In the genomic region with DNA sequence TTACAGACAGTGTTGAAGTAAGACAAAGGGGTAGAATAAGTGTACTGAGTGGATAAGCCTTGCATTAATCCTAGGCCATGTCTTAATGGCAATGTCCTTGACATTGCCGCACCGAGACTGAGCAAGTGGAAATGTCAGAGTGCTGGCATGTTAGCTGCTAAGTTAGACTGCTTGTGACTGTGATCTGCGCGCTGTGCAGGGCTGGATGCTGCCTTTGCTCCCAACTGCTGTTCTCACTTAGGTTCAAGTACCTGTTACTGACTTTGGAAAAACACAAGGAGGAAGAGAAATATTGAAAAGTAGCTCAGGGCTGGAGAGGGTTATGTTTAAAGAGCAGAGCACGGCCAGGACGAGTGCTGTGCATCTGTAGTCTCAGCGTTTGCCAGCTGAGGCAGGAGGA, we compare ENCODE assay signal across 26 mouse cellular contexts. TPM values are rescaled to one million over a fixed set of nuclear protein-coding genes. Genes with fewer than 3 reads are reported as not detected.
DNase-seq lines count a peak whose midpoint lies in the region; ATAC-seq and TF ChIP-seq lines count a peak whose summit lies in the region.
"Had no signal": no experiment of that assay in that cellular context is flagged by ENCODE, and none has a peak within 500 bp of the region (broad histone marks: within the 10 kb centered on the region; RNA-seq: fewer than 3 reads in every experiment).

No protein-coding gene starts in this region.

- H3K27ac ChIP-seq in forebrain, embryonic 13.5 days: peak overlapping the region; percentile 14; the same call in 1 of the 2 replicates
- H3K27ac ChIP-seq in forebrain, embryonic 16.5 days (ENCODE audit: low read length): no peak overlapping the region
- H3K27ac ChIP-seq in heart, embryonic 13.5 days (replicated peaks): peak overlapping the region; percentile 3
- peak overlapping the region; percentile 92 for H3K27ac ChIP-seq in layer of hippocampus, adult 2 months
- H3K27ac ChIP-seq: embryonic facial prominence, embryonic 12.5 days; forebrain, embryonic 12.5 days; hindbrain, embryonic 13.5 days; intestine, embryonic 15.5 days; limb, embryonic 12.5 days; liver, embryonic 12.5 days; midbrain, embryonic 13.5 days had no signal

- H3K4me2 ChIP-seq in forebrain, embryonic 13.5 days: no peak overlapping the region
- no peak overlapping the region for H3K4me2 ChIP-seq in forebrain, embryonic 16.5 days (ENCODE audit: low read length)
- no peak overlapping the region for H3K4me2 ChIP-seq in heart, embryonic 13.5 days
- H3K4me2 ChIP-seq: embryonic facial prominence, embryonic 12.5 days; forebrain, embryonic 12.5 days; hindbrain, embryonic 13.5 days; intestine, embryonic 15.5 days; limb, embryonic 12.5 days; liver, embryonic 12.5 days; midbrain, embryonic 13.5 days had no signal

- WGBS in forebrain, embryonic 13.5 days: 81% methylated on average over 7 of the region's 7 CpGs
- WGBS in forebrain, embryonic 16.5 days: 73% methylated on average over 7 of the region's 7 CpGs
- 53% methylated on average over 7 of the region's 7 CpGs for WGBS in heart, embryonic 13.5 days

- intact Hi-C loops in heart, postnatal 36 days (cut with DNase I): no loop called here

- H3K36me3 ChIP-seq in forebrain, embryonic 13.5 days (ENCODE audit: poor library complexity, severe bottlenecking): no peaks in the 10 kb centered on the region
- no peaks in the 10 kb centered on the region for H3K36me3 ChIP-seq in forebrain, embryonic 16.5 days (ENCODE audit: control insufficient read depth, insufficient read depth)
- H3K36me3 ChIP-seq in heart, embryonic 13.5 days: peaks cover 17% of the 10 kb centered on the region; the same call in 1 of the 2 replicates
- H3K36me3 ChIP-seq: embryonic facial prominence, embryonic 12.5 days; forebrain, embryonic 12.5 days; hindbrain, embryonic 13.5 days; intestine, embryonic 15.5 days; liver, embryonic 12.5 days; midbrain, embryonic 13.5 days had no signal

- TF ChIP-seq CTCF in layer of hippocampus, adult 2 months (conservative IDR thresholded peaks at IDR 0.05): no peak

- H3K9ac ChIP-seq in forebrain, embryonic 13.5 days: no peak overlapping the region
- no peak overlapping the region for H3K9ac ChIP-seq in forebrain, embryonic 16.5 days (replicated peaks; ENCODE audit: low read depth, low read length)
- H3K9ac ChIP-seq in heart, embryonic 13.5 days: 0 out of 2 replicates have a peak overlapping the region, but pooled peaks have one; percentile 0
- H3K9ac ChIP-seq: embryonic facial prominence, embryonic 12.5 days; forebrain, embryonic 12.5 days; hindbrain, embryonic 13.5 days; intestine, embryonic 15.5 days; limb, embryonic 12.5 days; liver, embryonic 12.5 days; midbrain, embryonic 13.5 days had no signal

- ATAC-seq in forebrain, embryonic 13.5 days: no peak
- ATAC-seq in forebrain, embryonic 16.5 days: no peak
- ATAC-seq in heart, embryonic 13.5 days (ENCODE audit: extremely low read depth, insufficient number of reproducible peaks, low FRiP score, low TSS enrichment): no peak
- ATAC-seq: CD4-positive, CD25-positive, alpha-beta regulatory T cell, adult 4 months; intestine, embryonic 15.5 days; liver, embryonic 12.5 days; midbrain, embryonic 13.5 days had no signal

- H3K4me1 ChIP-seq in forebrain, embryonic 13.5 days: peaks cover 18% of the 10 kb centered on the region
- peaks cover 22% of the 10 kb centered on the region for H3K4me1 ChIP-seq in forebrain, embryonic 16.5 days (replicated peaks; ENCODE audit: control insufficient read depth, insufficient read depth, low read length)
- peaks cover 60% of the 10 kb centered on the region for H3K4me1 ChIP-seq in heart, embryonic 13.5 days

- no peak for DNase-seq in heart, postnatal 36 days
- no peak for DNase-seq in layer of hippocampus, adult 2 months (ENCODE audit: low spot score in 2 of 2)
- no peak for DNase-seq in layer of hippocampus, adult 9-11 months
- peak; percentile 18 for DNase-seq in induced T-regulatory cell, adult 2 months (ENCODE audit: low read depth)
- DNase-seq: adrenal gland, postnatal 25 days; cerebellum, adult 9-11 months; gastrocnemius, postnatal 10 days; heart, adult 18-20 months; kidney, adult 8-10 months; kidney, postnatal 10 days; lung, adult 2 months; lung, postnatal 36 days; right cerebral cortex, postnatal 14 days; thymus, postnatal 14 days had no signal

- no peaks in the 10 kb centered on the region for H3K27me3 ChIP-seq in forebrain, embryonic 13.5 days
- H3K27me3 ChIP-seq in forebrain, embryonic 16.5 days (replicated peaks; ENCODE audit: control insufficient read depth, insufficient read depth, low read length): no peaks in the 10 kb centered on the region
- no peaks in the 10 kb centered on the region for H3K27me3 ChIP-seq in heart, embryonic 13.5 days (replicated peaks)
- H3K27me3 ChIP-seq: embryonic facial prominence, embryonic 12.5 days; forebrain, embryonic 12.5 days; hindbrain, embryonic 13.5 days; intestine, embryonic 15.5 days; limb, embryonic 12.5 days; liver, embryonic 12.5 days; megakaryocyte, embryonic 14.5 days; midbrain, embryonic 13.5 days had no signal

- H3K4me3 ChIP-seq in forebrain, embryonic 13.5 days: no peak overlapping the region
- no peak overlapping the region for H3K4me3 ChIP-seq in forebrain, embryonic 16.5 days (replicated peaks; ENCODE audit: low read length)
- H3K4me3 ChIP-seq in heart, embryonic 13.5 days: no peak overlapping the region
- no peak overlapping the region for H3K4me3 ChIP-seq in layer of hippocampus, adult 2 months
- H3K4me3 ChIP-seq: embryonic facial prominence, embryonic 12.5 days; forebrain, embryonic 12.5 days; hindbrain, embryonic 13.5 days; intestine, embryonic 15.5 days; limb, embryonic 12.5 days; liver, embryonic 12.5 days; megakaryocyte, embryonic 14.5 days; midbrain, embryonic 13.5 days had no signal

- no peaks in the 10 kb centered on the region for H3K9me3 ChIP-seq in forebrain, embryonic 13.5 days (replicated peaks)
- no peaks in the 10 kb centered on the region for H3K9me3 ChIP-seq in forebrain, embryonic 16.5 days (ENCODE audit: control insufficient read depth, low read length)
- H3K9me3 ChIP-seq in heart, embryonic 13.5 days: no peaks in the 10 kb centered on the region
- H3K9me3 ChIP-seq: embryonic facial prominence, embryonic 12.5 days; forebrain, embryonic 12.5 days; hindbrain, embryonic 13.5 days; intestine, embryonic 15.5 days; limb, embryonic 12.5 days; liver, embryonic 12.5 days; megakaryocyte, embryonic 14.5 days; midbrain, embryonic 13.5 days had no signal

RNA-seq across cellular contexts. Expression of a gene that starts 24.4 kb away (rescaled TPM):
- polyA plus RNA-seq in forebrain, embryonic 13.5 days (2015; fragmentation: Nextera tagmentation; extraction: Ambion mirVana): 34.2 and 34.5 TPM in 2 replicates
- polyA plus RNA-seq in forebrain, embryonic 16.5 days (2015; fragmentation: Nextera tagmentation; extraction: Ambion mirVana): 30.6 and 36.6 TPM in 2 replicates
- polyA plus RNA-seq in heart, embryonic 13.5 days (2015; fragmentation: Nextera tagmentation; extraction: Ambion mirVana): 120 and 121 TPM in 2 replicates
- 10 to 100 TPM; 45.2 to 48.6 TPM for total RNA-seq in heart, postnatal 36 days (2021)
- total RNA-seq in layer of hippocampus, adult 2 months (2021): 100 to 1,000 TPM; 125 to 129 TPM
